Mouse (Mus musculus): Measurements from ENCODE around the gene Ush2a. TPM values are rescaled to one million over a fixed set of nuclear protein-coding genes. Genes with fewer than 3 reads are reported as not detected.
A peak's percentile ranks its signal among the peaks of the same experiment; 100 is the strongest.

Gene Ush2a
- polyA plus RNA-seq, 1 experiment from 2014 or later = 0.09 TPM

DNA sequence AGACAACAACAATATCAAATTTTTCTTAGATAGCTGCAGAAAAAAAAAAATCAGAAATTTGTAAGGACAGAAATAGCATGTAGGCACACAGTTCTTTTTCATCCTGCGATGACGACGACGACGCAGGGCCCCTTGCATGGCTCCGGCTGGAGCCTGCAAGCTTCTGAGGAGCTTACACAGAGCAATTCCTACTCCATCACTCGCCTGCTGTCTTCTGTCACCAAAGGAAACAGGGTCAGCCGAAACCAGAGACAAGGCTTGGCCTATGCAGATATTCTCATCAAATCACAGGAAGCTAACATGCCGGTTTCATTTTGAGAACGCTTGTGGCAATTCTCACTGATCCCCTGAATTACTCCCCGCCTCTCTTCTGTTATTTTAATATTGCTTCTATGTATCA is 604.7 kb downstream of the Ush2a start:
- no peak for ATAC-seq (ENCODE audit: insufficient read depth, low FRiP score, low read depth)
- H3K36me3 ChIP-seq = no peaks in the 10 kb centered on the region
- 0 out of 2 replicates have a peak, but pooled peaks cover 2% of the 10 kb centered on the region for H3K4me1 ChIP-seq
- H3K27me3 ChIP-seq (replicated peaks) = no peaks in the 10 kb centered on the region
- H3K9ac ChIP-seq = no peak overlapping the region
- 37% methylated on average over 11 of the region's 11 CpGs for WGBS
- no peaks in the 10 kb centered on the region for H3K9me3 ChIP-seq
- peak overlapping the region; percentile 10; the same call in 1 of the 2 replicates for H3K4me2 ChIP-seq
- H3K27ac ChIP-seq = no peak overlapping the region
- H3K4me3 ChIP-seq (replicated peaks) = no peak overlapping the region

GRCm38 (mm10) chr1:188878531-188879055 is 616.8 kb downstream of the Ush2a start:
- Histone ChIP-seq H3K4me2 (no peak overlapping the region), H3K4me1 (no peaks in the 10 kb centered on the region), H3K27ac (no peak overlapping the region), H3K9me3 (no peaks in the 10 kb centered on the region), H3K36me3 (no peaks in the 10 kb centered on the region), H3K4me3 (replicated peaks) (no peak overlapping the region), H3K27me3 (replicated peaks) (no peaks in the 10 kb centered on the region), H3K9ac (no peak overlapping the region)
- ATAC-seq (ENCODE audit: insufficient read depth, low FRiP score, low read depth) = no peak
- 78% methylated on average over 4 of the region's 4 CpGs for WGBS

- Histone ChIP-seq H3K9me3 (no peaks in the 10 kb centered on the region), H3K4me2 (no peak overlapping the region), H3K9ac (no peak overlapping the region), H3K27ac (no peak overlapping the region), H3K4me3 (replicated peaks) (no peak overlapping the region), H3K4me1 (no peaks in the 10 kb centered on the region), H3K27me3 (replicated peaks) (no peaks in the 10 kb centered on the region), H3K36me3 (no peaks in the 10 kb centered on the region)
- 42% methylated on average over 4 of the region's 4 CpGs for WGBS
- ATAC-seq (ENCODE audit: insufficient read depth, low FRiP score, low read depth) = no peak; the same call in 1 of the 2 replicates
Measured at GRCm38 (mm10) chr1:188896906-188897551, 635.2 kb downstream of the Ush2a start.

- no peak overlapping the region for H3K9ac ChIP-seq
- ATAC-seq (ENCODE audit: insufficient read depth, low FRiP score, low read depth) = no peak
- no peaks in the 10 kb centered on the region for H3K36me3 ChIP-seq
- H3K4me2 ChIP-seq = no peak overlapping the region
- 31% methylated on average over 10 of the region's 10 CpGs for WGBS
- H3K9me3 ChIP-seq = no peaks in the 10 kb centered on the region
- no peaks in the 10 kb centered on the region for H3K4me1 ChIP-seq
- no peaks in the 10 kb centered on the region for H3K27me3 ChIP-seq (replicated peaks)
- no peak overlapping the region for H3K4me3 ChIP-seq (replicated peaks)
- H3K27ac ChIP-seq = no peak overlapping the region
Measured at GRCm38 (mm10) chr1:188904091-188904490, 642.3 kb downstream of the Ush2a start.

DNA sequence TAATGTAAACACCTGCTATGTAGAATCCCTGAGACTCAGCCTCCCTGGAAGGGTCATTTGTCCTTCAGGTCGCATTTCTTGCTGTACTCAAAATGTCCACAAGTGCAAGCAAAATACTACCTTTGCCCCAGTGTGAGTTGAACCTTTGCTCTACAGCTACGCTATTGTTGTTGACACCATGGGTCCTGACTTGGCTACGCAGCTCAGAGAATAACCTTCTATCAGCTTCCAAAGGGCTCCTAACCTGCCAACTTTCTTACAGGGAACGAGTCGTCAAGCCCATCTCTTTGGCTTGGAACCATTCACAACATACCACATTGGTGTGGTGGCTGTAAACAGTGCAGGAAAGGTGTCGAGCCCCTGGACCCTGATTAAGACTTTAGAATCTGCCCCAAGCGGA is 644.4 kb downstream of the Ush2a start:
- no peak overlapping the region for H3K4me3 ChIP-seq (replicated peaks)
- H3K27ac ChIP-seq = no peak overlapping the region
- no peak overlapping the region for H3K4me2 ChIP-seq
- no peak for ATAC-seq (ENCODE audit: insufficient read depth, low FRiP score, low read depth)
- 79% methylated on average over 7 of the region's 7 CpGs for WGBS
- no peaks in the 10 kb centered on the region for H3K36me3 ChIP-seq
- H3K27me3 ChIP-seq (replicated peaks) = no peaks in the 10 kb centered on the region
- no peaks in the 10 kb centered on the region for H3K9me3 ChIP-seq
- no peaks in the 10 kb centered on the region for H3K4me1 ChIP-seq
- no peak overlapping the region for H3K9ac ChIP-seq

DNA sequence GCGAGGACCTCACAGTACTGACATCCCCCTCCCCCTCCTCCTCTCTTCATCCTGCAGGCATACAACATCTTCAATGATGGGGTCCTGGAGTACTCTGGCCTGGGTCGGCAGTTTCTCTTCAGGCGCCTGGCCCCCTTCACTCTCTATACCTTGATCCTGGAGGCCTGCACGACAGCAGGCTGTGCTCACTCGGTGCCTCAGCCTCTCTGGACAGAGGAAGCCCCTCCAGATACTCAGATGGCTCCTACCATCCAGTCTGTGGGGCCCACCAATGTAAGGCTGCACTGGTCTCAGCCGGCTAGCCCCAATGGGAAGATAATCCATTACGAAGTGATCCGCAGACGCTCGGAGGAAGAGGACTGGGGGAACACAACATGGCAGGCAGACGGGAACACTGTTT is 648.8 kb downstream of the Ush2a start:
- H3K9ac ChIP-seq = no peak overlapping the region
- H3K9me3 ChIP-seq = no peaks in the 10 kb centered on the region
- no peak for ATAC-seq (ENCODE audit: insufficient read depth, low FRiP score, low read depth)
- 82% methylated on average over 11 of the region's 11 CpGs for WGBS
- H3K36me3 ChIP-seq = no peaks in the 10 kb centered on the region
- H3K27me3 ChIP-seq (replicated peaks) = no peaks in the 10 kb centered on the region
- H3K4me3 ChIP-seq (replicated peaks) = no peak overlapping the region
- H3K4me2 ChIP-seq = no peak overlapping the region
- H3K4me1 ChIP-seq = no peaks in the 10 kb centered on the region
- H3K27ac ChIP-seq = no peak overlapping the region

DNA sequence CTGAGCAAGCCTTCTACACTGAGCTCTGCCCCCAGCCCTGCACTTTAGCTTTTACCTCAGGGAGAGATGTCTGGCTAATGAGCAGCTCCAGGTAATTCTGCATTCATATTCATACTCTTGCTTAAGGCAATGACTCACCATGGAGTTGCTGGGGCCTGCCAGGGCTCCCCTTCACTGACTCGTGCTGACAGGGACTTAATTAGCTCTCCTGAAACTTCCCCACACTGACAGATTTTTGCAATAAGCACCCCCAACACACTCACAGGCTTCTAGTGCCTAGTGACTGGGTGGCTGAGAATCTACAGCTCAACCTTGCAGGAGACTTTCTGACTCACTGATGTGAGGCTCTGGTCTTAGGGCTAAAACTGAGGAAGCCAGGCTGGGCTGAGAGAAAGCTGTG is 658.1 kb downstream of the Ush2a start:
- H3K4me1 ChIP-seq = no peaks in the 10 kb centered on the region
- no peaks in the 10 kb centered on the region for H3K27me3 ChIP-seq (replicated peaks)
- WGBS = 21% methylated on average over 1 of the region's 1 CpGs

DNA sequence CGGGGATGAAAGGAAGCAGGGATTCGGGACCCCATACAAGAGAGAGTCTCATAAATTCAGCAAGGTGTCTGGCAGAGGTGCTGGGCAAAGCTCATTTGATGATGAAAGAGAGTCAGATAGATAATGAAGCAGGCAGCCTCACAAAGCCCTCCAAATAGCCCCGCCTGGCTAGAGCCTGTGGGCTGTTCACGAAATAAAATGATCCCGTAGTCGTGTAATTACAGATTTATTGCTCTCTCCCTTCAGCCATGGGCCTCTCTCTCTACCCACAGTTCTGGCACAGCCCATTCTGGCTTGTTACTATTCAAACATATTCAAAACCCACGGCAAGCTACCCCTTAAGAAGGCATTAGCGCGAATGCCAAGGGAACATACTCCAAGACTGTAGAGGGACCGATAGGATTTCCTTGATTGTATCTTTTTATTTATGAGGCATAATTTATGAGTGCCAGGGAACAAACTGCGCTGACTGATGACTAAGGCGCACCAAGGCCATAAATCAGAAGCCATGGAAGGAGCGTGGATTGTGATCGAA is 675.5 kb downstream of the Ush2a start:
- whole genome bisulfite sequencing = 84% methylated on average over 14 of the region's 14 CpGs

More for the DNA sequence above, 658.1 kb downstream of the Ush2a start:
- Histone ChIP-seq H3K4me3 (replicated peaks) (no peak overlapping the region), H3K4me2 (no peak overlapping the region), H3K27ac (no peak overlapping the region), H3K9me3 (no peaks in the 10 kb centered on the region), H3K9ac (no peak overlapping the region), H3K36me3 (no peaks in the 10 kb centered on the region)
- ATAC-seq (ENCODE audit: insufficient read depth, low FRiP score, low read depth) = no peak

GRCm38 (mm10) chr1:188945326-188945725 is 683.5 kb downstream of the Ush2a start:
- Histone ChIP-seq H3K27me3 (replicated peaks) (no peaks in the 10 kb centered on the region), H3K9ac (no peak overlapping the region), H3K27ac (no peak overlapping the region), H3K4me3 (replicated peaks) (no peak overlapping the region), H3K4me1 (no peaks in the 10 kb centered on the region), H3K36me3 (no peaks in the 10 kb centered on the region), H3K4me2 (0 out of 2 replicates have a peak overlapping the region, but pooled peaks have one; percentile 7), H3K9me3 (no peaks in the 10 kb centered on the region)
- 14% methylated on average over 8 of the region's 8 CpGs for WGBS
- no peak for ATAC-seq (ENCODE audit: insufficient read depth, low FRiP score, low read depth)

More for the DNA sequence above, 675.5 kb downstream of the Ush2a start:
- Histone ChIP-seq H3K36me3 (no peaks in the 10 kb centered on the region), H3K9me3 (no peaks in the 10 kb centered on the region), H3K4me1 (no peaks in the 10 kb centered on the region), H3K9ac (no peak overlapping the region), H3K27me3 (replicated peaks) (no peaks in the 10 kb centered on the region), H3K4me2 (no peak overlapping the region), H3K4me3 (replicated peaks) (no peak overlapping the region), H3K27ac (no peak overlapping the region)
- no peak for ATAC-seq (ENCODE audit: insufficient read depth, low FRiP score, low read depth)

DNA sequence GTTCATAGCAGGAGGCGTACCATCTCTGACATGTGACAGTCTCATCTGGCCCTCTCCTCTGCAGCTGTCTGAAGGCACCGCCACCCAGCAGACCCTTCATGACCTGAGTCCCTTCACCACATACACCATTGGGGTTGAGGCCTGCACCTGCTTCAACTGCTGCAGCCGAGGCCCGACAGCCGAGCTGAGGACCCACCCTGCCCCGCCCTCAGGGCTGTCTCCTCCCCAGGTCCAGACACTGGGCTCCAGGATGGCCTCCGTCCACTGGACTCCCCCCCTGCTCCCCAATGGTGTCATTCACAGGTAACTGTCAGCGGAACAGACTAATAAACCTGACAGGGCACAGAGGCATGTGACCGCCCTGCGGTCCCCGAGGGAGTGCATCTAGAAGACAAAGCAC is 685.0 kb downstream of the Ush2a start:
- H3K27ac ChIP-seq = no peak overlapping the region
- H3K4me1 ChIP-seq = no peaks in the 10 kb centered on the region
- H3K27me3 ChIP-seq (replicated peaks) = no peaks in the 10 kb centered on the region
- H3K4me2 ChIP-seq = no peak overlapping the region
- ATAC-seq (ENCODE audit: insufficient read depth, low FRiP score, low read depth) = no peak
- H3K4me3 ChIP-seq (replicated peaks) = no peak overlapping the region
- H3K9ac ChIP-seq = no peak overlapping the region
- H3K36me3 ChIP-seq = no peaks in the 10 kb centered on the region
- H3K9me3 ChIP-seq = no peaks in the 10 kb centered on the region
- WGBS = 77% methylated on average over 11 of the region's 11 CpGs

- H3K27ac ChIP-seq = no peak overlapping the region
- no peaks in the 10 kb centered on the region for H3K36me3 ChIP-seq
- H3K4me1 ChIP-seq = no peaks in the 10 kb centered on the region
- 66% methylated on average over 5 of the region's 5 CpGs for WGBS
- H3K27me3 ChIP-seq (replicated peaks) = no peaks in the 10 kb centered on the region
- H3K9me3 ChIP-seq = no peaks in the 10 kb centered on the region
- no peak overlapping the region for H3K9ac ChIP-seq
- ATAC-seq (ENCODE audit: insufficient read depth, low FRiP score, low read depth) = no peak
- H3K4me2 ChIP-seq = no peak overlapping the region
- H3K4me3 ChIP-seq (replicated peaks) = no peak overlapping the region
Measured at GRCm38 (mm10) chr1:188947794-188948193, 686.0 kb downstream of the Ush2a start.

GRCm38 (mm10) chr1:188948276-188948675 is 686.5 kb downstream of the Ush2a start:
- Histone ChIP-seq H3K9me3 (no peaks in the 10 kb centered on the region), H3K36me3 (no peaks in the 10 kb centered on the region), H3K4me3 (replicated peaks) (no peak overlapping the region), H3K4me1 (no peaks in the 10 kb centered on the region), H3K4me2 (no peak overlapping the region), H3K9ac (no peak overlapping the region), H3K27ac (no peak overlapping the region), H3K27me3 (replicated peaks) (no peaks in the 10 kb centered on the region)
- 70% methylated on average over 9 of the region's 9 CpGs for WGBS
- no peak for ATAC-seq (ENCODE audit: insufficient read depth, low FRiP score, low read depth)
